Mouse (Mus musculus): ENCODE measurements around the gene Pgap3. TPM values are rescaled to one million over a fixed set of nuclear protein-coding genes. Genes with fewer than 3 reads are reported as not detected.

The Pgap3 gene
- polyA plus RNA-seq, 1 experiment from 2014 or later = 9.4 TPM

GRCm38 (mm10) chr11:98358161-98359083 is 41.9 kb downstream of the Pgap3 start, which contains the start of gene Stard3:
Gene Stard3, plus strand, starts transcription at chr11:98358368.
- ATAC-seq (ENCODE audit: low FRiP score) = peak; percentile 85
- WGBS = under 1% methylated on average over 60 of the region's 60 CpGs
- peak within 1 kb of the TSS; percentile 88 for H3K4me2 ChIP-seq
- H3K27ac ChIP-seq = peak within 1 kb of the TSS; percentile 90
- peaks cover 53% of the 10 kb centered on the region for H3K4me1 ChIP-seq (replicated peaks)
- peak within 1 kb of the TSS; percentile 65 for H3K4me3 ChIP-seq
- H3K9me3 ChIP-seq = no peaks in the 10 kb centered on the region
- H3K27me3 ChIP-seq = peaks cover 20% of the 10 kb centered on the region
- H3K36me3 ChIP-seq = no peaks in the 10 kb centered on the region
- peak within 1 kb of the TSS; percentile 78 for H3K9ac ChIP-seq

- H3K27me3 ChIP-seq = peaks cover 29% of the 10 kb centered on the region
- H3K4me3 ChIP-seq = peak overlapping the region; percentile 65
- WGBS = 8% methylated on average over 13 of the region's 13 CpGs
- peaks cover 47% of the 10 kb centered on the region for H3K4me1 ChIP-seq (replicated peaks)
- H3K4me2 ChIP-seq = peak overlapping the region; percentile 88
- peak; percentile 9; the same call in 1 of the 2 replicates for ATAC-seq (ENCODE audit: low FRiP score)
- H3K9me3 ChIP-seq = no peaks in the 10 kb centered on the region
- peak overlapping the region; percentile 78 for H3K9ac ChIP-seq
- no peaks in the 10 kb centered on the region for H3K36me3 ChIP-seq
- peak overlapping the region; percentile 90 for H3K27ac ChIP-seq
These were observed 42.7 kb downstream of the Pgap3 start for GRCm38 (mm10) chr11:98357396-98358160.

- ATAC-seq (ENCODE audit: low FRiP score) = no peak
- Histone ChIP-seq H3K9ac (0 out of 2 replicates have a peak overlapping the region, but pooled peaks have one; percentile 78), H3K4me2 (no peak overlapping the region), H3K27ac (peak overlapping the region; percentile 90; the same call in 1 of the 2 replicates), H3K36me3 (no peaks in the 10 kb centered on the region), H3K9me3 (no peaks in the 10 kb centered on the region), H3K4me1 (replicated peaks) (peaks cover 40% of the 10 kb centered on the region), H3K4me3 (no peak overlapping the region), H3K27me3 (peaks cover 36% of the 10 kb centered on the region)
- 82% methylated on average over 7 of the region's 7 CpGs for WGBS
These were observed 43.5 kb downstream of the Pgap3 start for GRCm38 (mm10) chr11:98356625-98357394.

- H3K27ac ChIP-seq = no peak overlapping the region
- no peak overlapping the region for H3K9ac ChIP-seq
- peaks cover 46% of the 10 kb centered on the region for H3K27me3 ChIP-seq
- H3K4me1 ChIP-seq (replicated peaks) = peaks cover 30% of the 10 kb centered on the region
- H3K36me3 ChIP-seq = no peaks in the 10 kb centered on the region
- no peak overlapping the region for H3K4me3 ChIP-seq
- H3K9me3 ChIP-seq = no peaks in the 10 kb centered on the region
- no peak overlapping the region for H3K4me2 ChIP-seq
- ATAC-seq (ENCODE audit: low FRiP score) = no peak
- 7% methylated on average over 6 of the region's 6 CpGs for WGBS
These were observed 44.5 kb downstream of the Pgap3 start for GRCm38 (mm10) chr11:98355732-98356299.

- 63% methylated on average over 14 of the region's 14 CpGs for WGBS
- ATAC-seq (ENCODE audit: low FRiP score) = no peak
- Histone ChIP-seq H3K36me3 (no peaks in the 10 kb centered on the region), H3K27ac (no peak overlapping the region), H3K9me3 (no peaks in the 10 kb centered on the region), H3K4me3 (no peak overlapping the region), H3K4me1 (replicated peaks) (peaks cover 16% of the 10 kb centered on the region), H3K9ac (no peak overlapping the region), H3K4me2 (no peak overlapping the region), H3K27me3 (peaks cover 60% of the 10 kb centered on the region)
These were observed 45.8 kb downstream of the Pgap3 start for GRCm38 (mm10) chr11:98354445-98354844.

GRCm38 (mm10) chr11:98353651-98354211 is 46.6 kb downstream of the Pgap3 start:
- Histone ChIP-seq H3K27ac (no peak overlapping the region), H3K27me3 (peaks cover 67% of the 10 kb centered on the region), H3K36me3 (no peaks in the 10 kb centered on the region), H3K4me2 (no peak overlapping the region), H3K4me3 (no peak overlapping the region), H3K9me3 (no peaks in the 10 kb centered on the region), H3K4me1 (replicated peaks) (peaks cover 14% of the 10 kb centered on the region), H3K9ac (no peak overlapping the region)
- 32% methylated on average over 8 of the region's 8 CpGs for WGBS
- no peak for ATAC-seq (ENCODE audit: low FRiP score)

GRCm38 (mm10) chr11:98352272-98352990 is 47.9 kb downstream of the Pgap3 start:
- H3K36me3 ChIP-seq = no peaks in the 10 kb centered on the region
- H3K4me1 ChIP-seq (replicated peaks) = peaks cover 22% of the 10 kb centered on the region
- no peak overlapping the region for H3K27ac ChIP-seq
- H3K9me3 ChIP-seq = no peaks in the 10 kb centered on the region
- H3K9ac ChIP-seq = no peak overlapping the region
- WGBS = 77% methylated on average over 18 of the region's 18 CpGs
- H3K4me2 ChIP-seq = no peak overlapping the region
- ATAC-seq (ENCODE audit: low FRiP score) = no peak
- H3K4me3 ChIP-seq = no peak overlapping the region
- peaks cover 80% of the 10 kb centered on the region for H3K27me3 ChIP-seq

GRCm38 (mm10) chr11:98349308-98349707 is 51.0 kb downstream of the Pgap3 start:
- Histone ChIP-seq H3K36me3 (no peaks in the 10 kb centered on the region), H3K4me3 (peak overlapping the region; percentile 51), H3K9ac (no peak overlapping the region), H3K27me3 (peaks cover 95% of the 10 kb centered on the region), H3K27ac (no peak overlapping the region), H3K4me2 (peak overlapping the region; percentile 92), H3K9me3 (no peaks in the 10 kb centered on the region), H3K4me1 (replicated peaks) (peaks cover 23% of the 10 kb centered on the region)
- 1% methylated on average over 9 of the region's 9 CpGs for WGBS
- no peak for ATAC-seq (ENCODE audit: low FRiP score)

GRCm38 (mm10) chr11:98348083-98348961 is 52.0 kb downstream of the Pgap3 start, which contains the start of gene Ppp1r1b:
Gene Ppp1r1b, plus strand, starts transcription at chr11:98348404.
- Histone ChIP-seq H3K36me3 (no peaks in the 10 kb centered on the region), H3K9ac (peak within 1 kb of the TSS; percentile 70), H3K4me3 (peak within 1 kb of the TSS; percentile 51), H3K4me2 (peak within 1 kb of the TSS; percentile 92), H3K27me3 (peaks cover 94% of the 10 kb centered on the region), H3K4me1 (replicated peaks) (peaks cover 23% of the 10 kb centered on the region), H3K9me3 (no peaks in the 10 kb centered on the region), H3K27ac (no peak within 1 kb of the TSS)
- ATAC-seq (ENCODE audit: low FRiP score) = peak; percentile 72
- WGBS = under 1% methylated on average over 54 of the region's 55 CpGs

Data from hindbrain, embryonic 13.5 days (tissue).